Mouse (Mus musculus): ENCODE measurements around the gene Dgkq. TPM values are rescaled to one million over a fixed set of nuclear protein-coding genes. Genes with fewer than 3 reads are reported as not detected.

Dgkq gene
- 29.1 and 72.1 TPM in 2 replicates for polyA plus RNA-seq (2012; rRNA removed)

DNA sequence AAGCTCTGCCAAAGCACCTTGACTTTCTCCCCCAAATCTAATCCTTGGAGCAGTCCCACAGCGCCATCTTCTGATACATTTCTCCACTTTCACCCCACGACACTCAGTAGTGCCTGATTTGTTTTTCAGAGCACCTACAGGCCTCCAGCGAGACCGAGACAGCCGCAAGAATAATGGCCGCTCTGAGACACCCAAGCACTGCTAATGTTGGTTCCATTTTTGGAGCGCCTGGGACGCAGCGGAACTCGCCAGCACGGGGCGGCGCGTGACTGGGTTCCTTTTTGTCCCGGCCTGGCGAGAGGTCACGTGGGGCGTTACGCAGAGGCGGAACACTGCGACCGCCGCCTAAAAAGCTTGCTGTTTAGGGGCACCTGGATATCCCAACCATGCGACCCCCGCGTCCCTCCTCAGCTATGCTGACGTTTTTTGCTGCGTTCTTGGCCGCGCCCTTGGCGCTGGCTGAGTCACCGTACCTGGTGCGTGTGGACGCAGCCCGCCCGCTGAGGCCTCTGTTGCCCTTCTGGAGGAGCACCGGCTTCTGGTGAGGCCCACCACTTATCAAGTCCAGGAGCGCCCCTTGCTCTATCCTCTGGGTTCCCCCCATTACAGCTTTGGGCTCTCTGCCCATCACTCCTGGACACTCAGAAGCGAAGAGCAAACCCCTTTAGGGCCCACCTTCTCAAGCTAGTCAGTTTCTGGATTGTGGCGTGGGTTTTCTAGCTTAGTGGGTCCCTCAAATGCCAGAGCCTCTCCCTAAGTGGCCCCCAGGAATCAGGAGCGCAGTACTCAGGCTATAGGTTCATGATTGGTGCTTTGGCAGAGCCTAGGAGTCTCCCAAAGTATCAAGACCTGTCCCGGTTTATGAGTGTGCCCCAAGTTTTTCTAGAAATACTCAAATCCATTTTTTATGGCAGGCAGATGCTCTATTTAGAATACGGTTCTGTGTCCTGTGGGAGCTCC, at the start of gene Dgkq:
Gene Dgkq (minus strand): TSS at position 696 of the 960 bp plus-strand sequence.
- WGBS: 2% methylated on average over 43 of the region's 43 CpGs
- DNase-seq (ENCODE audit: low read depth, low spot score): no peak

DNA sequence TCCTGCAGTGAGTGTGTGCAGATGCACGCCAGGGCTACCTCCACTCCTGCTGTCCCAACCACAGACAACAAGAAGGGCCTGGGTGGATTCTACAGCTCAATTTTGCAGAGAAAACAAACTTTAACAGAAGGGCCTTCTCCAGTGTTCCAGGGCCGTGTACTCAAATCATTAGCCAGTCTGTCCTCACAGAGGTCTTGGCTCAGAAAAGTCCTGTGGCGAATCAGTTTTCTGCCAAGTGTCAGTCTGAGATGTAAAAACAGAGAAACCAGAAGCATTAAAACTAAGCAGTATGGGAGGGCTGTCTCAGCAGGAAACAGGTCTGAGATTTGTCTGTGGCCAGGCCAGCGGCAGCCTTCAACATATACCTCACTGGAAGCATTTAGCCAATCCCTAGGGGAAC, 48.6 kb upstream of the Dgkq start:
- 82% methylated on average over 4 of the region's 4 CpGs for WGBS
- DNase-seq (ENCODE audit: low read depth, low spot score): no peak

- no peak for DNase-seq (ENCODE audit: low read depth, low spot score)
- WGBS: 81% methylated on average over 1 of the region's 1 CpGs
These were observed 46.5 kb upstream of the Dgkq start for GRCm38 (mm10) chr5:108715974-108716373.

GRCm38 (mm10) chr5:108714149-108714548, 44.7 kb upstream of the Dgkq start:
- no peak for DNase-seq (ENCODE audit: low read depth, low spot score)
- 23% methylated on average over 6 of the region's 6 CpGs for WGBS

DNA sequence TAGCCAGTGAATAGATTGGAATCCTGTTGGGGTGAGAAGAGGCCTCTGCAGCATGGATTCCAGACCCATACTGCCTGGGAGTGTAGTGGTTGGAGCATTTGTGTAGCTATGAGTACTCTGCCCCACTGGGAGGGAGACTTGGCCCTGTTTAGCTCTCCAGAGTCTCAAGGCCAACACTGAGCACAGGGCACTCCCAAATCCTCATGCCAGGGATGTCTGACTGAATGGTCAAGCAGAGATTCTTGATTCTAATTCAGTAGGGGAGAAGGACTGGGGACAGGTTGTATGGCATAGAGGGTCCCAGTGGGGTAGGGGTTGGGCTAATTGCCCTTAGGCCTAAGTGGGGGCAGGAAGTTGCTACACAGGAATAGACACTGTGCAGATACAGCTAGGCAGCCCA, 44.2 kb upstream of the Dgkq start:
- no peak for DNase-seq (ENCODE audit: low read depth, low spot score)

DNA sequence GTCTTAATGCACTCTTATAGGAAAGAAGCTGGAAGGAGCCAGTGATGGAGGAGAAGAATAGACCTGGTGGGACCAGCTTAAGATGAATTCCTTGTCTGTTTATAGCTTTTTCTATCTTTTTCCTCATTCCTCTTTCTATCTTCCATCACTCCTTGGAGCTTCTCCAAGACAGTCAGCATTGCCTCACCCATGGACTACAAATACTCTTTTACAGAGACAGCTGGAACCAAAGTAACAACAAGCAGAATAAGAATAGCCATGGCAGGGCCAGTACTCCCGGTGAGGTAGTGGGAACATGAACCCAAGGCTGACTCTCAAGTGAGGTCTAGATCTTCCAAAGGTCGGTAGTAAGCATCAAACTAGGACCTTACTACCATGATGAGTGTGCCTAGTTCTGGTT, 43.6 kb upstream of the Dgkq start:
- no peak for DNase-seq (ENCODE audit: low read depth, low spot score)
- 33% methylated on average over 2 of the region's 2 CpGs for WGBS

GRCm38 (mm10) chr5:108711968-108712367, 42.5 kb upstream of the Dgkq start:
- DNase-seq (ENCODE audit: low read depth, low spot score): no peak
- WGBS: 43% methylated on average over 6 of the region's 6 CpGs

- 44% methylated on average over 6 of the region's 6 CpGs for WGBS
- DNase-seq (ENCODE audit: low read depth, low spot score): no peak
These were observed 39.7 kb upstream of the Dgkq start for GRCm38 (mm10) chr5:108708981-108709731.

GRCm38 (mm10) chr5:108708419-108708818, 38.9 kb upstream of the Dgkq start:
- DNase-seq (ENCODE audit: low read depth, low spot score): no peak
- 60% methylated on average over 1 of the region's 1 CpGs for WGBS

- 62% methylated on average over 2 of the region's 2 CpGs for WGBS
- no peak for DNase-seq (ENCODE audit: low read depth, low spot score)
These were observed 38.3 kb upstream of the Dgkq start for GRCm38 (mm10) chr5:108707758-108708157.

- WGBS: 46% methylated on average over 12 of the region's 12 CpGs
These were observed 34.5 kb upstream of the Dgkq start for GRCm38 (mm10) chr5:108703754-108704626.

DNA sequence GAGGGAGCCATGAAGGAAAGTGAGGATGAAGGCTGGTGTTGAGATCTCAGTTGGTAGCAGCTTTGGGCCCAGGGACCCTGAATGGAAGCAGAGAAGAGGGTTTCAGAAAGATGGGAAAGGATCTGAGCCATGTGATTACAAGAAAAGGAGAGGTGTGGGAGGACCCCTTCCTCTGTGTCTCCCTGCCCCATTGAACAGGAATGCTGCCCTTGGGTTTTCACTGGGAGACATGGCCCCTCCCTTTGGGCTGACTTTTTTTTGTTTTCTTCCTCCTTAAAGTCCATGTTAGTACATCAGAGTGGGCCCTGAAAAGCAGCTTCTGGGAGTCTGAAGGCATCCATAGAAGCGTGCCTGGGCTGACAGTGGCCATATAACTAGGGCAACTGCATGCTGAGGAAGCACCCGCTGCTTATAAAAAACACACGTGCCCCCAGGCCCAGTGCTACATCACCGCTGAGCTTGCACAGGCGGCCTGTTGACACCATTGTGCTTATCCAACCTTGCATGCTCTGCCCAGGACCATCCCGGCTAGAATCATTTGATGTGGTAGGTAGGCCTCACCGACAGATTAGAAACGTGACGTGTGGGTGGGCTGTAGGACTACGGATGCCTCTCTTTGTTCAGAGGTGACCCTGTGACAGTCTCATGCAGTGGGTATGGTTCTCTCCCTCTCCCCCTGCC, 32.0 kb upstream of the Dgkq start:
- whole genome bisulfite sequencing: 84% methylated on average over 10 of the region's 10 CpGs
- no peak for DNase-seq (ENCODE audit: low read depth, low spot score)

More at GRCm38 (mm10) chr5:108703754-108704626, 34.5 kb upstream of the Dgkq start:
- no peak for DNase-seq (ENCODE audit: low read depth, low spot score)

- WGBS: 54% methylated on average over 3 of the region's 3 CpGs
- no peak for DNase-seq (ENCODE audit: low read depth, low spot score)
These were observed 30.9 kb upstream of the Dgkq start for GRCm38 (mm10) chr5:108700346-108700745.

DNA sequence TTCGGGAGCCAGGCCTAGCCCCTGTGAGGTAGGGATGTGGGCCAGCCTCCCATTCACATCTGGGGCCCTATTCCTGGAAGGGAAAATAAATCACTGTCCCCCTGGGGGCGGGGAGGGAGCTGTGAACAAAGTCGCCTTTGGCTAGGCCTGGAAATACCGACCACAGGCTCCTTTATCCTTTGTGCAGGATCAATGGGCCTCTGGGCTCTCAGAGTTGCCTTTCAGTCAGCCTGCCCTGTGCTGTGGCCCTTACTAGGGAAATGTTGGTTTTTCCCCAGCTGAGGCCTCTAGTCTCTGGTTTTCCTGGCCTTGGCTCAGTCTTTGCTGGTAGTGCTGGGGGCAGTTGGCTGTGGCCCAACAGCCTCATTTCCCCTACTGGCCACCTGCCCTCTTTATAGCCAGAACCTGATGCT, 27.9 kb upstream of the Dgkq start:
- WGBS: 66% methylated on average over 4 of the region's 4 CpGs
- no peak for DNase-seq (ENCODE audit: low read depth, low spot score)

DNA sequence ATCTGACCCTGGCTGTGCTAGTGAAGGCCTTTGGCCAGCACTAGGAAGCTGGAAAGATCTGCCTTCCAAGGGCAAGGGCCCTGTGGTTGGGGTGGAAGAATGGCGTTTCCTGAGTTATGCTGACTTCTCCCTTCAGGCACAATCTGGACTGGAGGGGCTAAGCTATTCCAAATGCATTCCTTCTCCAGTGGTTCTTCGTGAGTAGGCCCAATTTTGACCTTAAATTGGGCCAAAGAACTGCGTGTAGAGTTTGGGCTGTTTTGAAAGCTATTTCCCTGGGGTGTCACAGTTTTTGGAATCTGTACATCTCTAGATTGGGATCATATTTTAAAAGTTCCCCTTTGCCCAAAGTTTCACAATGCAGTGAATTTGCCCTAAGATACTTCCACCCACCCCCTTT, 27.1 kb upstream of the Dgkq start:
- no peak for DNase-seq (ENCODE audit: low read depth, low spot score)
- 76% methylated on average over 3 of the region's 3 CpGs for WGBS

- DNase-seq (ENCODE audit: low read depth, low spot score): no peak
- WGBS: 88% methylated on average over 12 of the region's 12 CpGs
These were observed 26.4 kb upstream of the Dgkq start for GRCm38 (mm10) chr5:108695861-108696260.

DNA sequence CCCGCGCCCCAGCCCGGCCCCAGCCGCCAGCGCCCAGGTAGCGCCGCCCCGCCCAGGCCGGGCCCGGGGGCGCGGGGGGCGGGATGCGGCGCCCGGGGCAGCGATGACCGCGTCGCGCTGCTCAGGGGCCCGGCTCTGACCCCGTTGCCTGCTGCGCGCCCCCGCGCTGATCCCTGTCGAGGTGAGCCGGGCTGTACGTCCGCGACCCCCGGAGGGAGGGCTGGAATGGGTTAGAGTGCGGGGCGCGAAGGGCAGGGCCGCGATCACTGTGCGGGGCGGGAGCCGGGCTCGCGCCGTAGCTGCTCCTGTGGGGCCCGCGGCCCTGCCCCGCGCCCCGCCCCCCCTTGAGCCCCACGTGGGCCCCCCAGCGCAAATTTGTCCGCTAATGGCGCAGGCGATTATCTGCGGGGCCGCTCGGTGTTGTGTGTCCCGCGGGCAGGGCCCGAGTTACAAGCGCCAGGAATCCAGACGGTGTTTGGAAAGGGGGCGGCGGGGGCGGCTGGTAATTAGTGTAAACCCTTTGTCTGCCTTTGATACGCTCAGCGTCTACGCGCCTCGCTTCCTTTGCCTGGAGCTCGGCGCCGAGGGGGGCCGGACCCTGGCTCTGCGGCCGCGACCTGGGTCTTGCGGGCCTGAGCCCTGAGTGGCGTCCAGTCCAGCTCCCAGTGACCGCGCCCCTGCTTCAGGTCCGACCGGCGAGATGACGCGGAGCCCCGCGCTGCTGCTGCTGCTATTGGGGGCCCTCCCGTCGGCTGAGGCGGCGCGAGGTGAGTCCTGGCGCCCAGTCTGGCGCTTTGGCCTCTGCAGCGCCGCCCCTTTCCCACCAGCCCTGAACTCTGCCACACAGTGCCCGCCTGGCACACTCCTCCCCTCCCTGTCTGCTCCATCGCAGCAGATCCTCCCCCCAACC, 25.1 kb upstream of the Dgkq start:
- 1% methylated on average over 94 of the region's 99 CpGs for WGBS
- no peak for DNase-seq (ENCODE audit: low read depth, low spot score)

DNA sequence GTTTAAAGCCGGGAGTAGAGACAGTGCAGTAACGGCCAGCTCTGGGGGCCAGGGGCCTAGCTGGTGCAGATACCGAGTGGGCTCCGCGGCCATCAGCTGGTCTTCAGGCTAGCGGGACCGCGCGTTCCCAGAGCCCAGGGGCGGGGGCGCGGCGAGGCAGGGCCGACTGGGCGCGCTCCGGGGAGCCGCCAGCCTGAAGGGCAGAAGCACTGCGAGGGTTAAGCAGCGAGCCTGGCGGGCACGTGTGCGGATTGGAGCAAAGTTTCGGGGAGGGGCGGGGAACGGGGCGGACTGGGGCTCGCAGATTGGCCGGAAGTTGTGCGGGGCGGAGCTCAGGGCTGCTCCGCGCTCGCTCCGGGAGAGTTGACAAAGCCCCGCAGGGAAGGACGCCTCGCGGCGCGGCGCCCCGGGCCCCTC, 24.4 kb upstream of the Dgkq start:
- peak; percentile 73 for DNase-seq (ENCODE audit: low read depth, low spot score)
- under 1% methylated on average over 41 of the region's 43 CpGs for WGBS
